Mouse (Mus musculus) small intestine, adult 2 months (tissue): ENCODE data around the gene Sh3pxd2a. TPM values are rescaled to one million over a fixed set of nuclear protein-coding genes. Genes with fewer than 3 reads are reported as not detected.

Experiments
- H3K27ac ChIP-seq: fragments of 200-500 bp; 2 replicates; pipeline ENCODE4 v1.5.1; 2012; ENCODE audit warnings: low read depth, low read length, control low read depth, inconsistent platforms; ENCODE audit not compliant: insufficient read depth
- H3K27me3 ChIP-seq: fragments of 200-500 bp; 2 replicates; pipeline ENCODE4 v1.6.1; 2012; ENCODE audit warnings: mild to moderate bottlenecking, moderate library complexity, low read length, inconsistent platforms; ENCODE audit not compliant: control insufficient read depth, insufficient read depth
- H3K36me3 ChIP-seq: fragments of 200-500 bp; 2 replicates; pipeline ENCODE4 v1.6.1; 2012; ENCODE audit warnings: mild to moderate bottlenecking, low read length, control low read depth, inconsistent platforms; ENCODE audit not compliant: control insufficient read depth, insufficient read depth
- H3K4me1 ChIP-seq: fragments of 200-500 bp; 2 replicates; pipeline ENCODE4 v1.6.1; 2012; ENCODE audit warnings: low read length, inconsistent platforms, mixed read lengths; ENCODE audit not compliant: control insufficient read depth, insufficient read depth, insufficient read length
- H3K4me3 ChIP-seq: fragments of 200-500 bp; 2 replicates; pipeline ENCODE4 v1.5.1; 2012; ENCODE audit warnings: low read depth, mild to moderate bottlenecking, control low read depth, inconsistent platforms, low read length, moderate library complexity
- CTCF ChIP-seq: fragments of 200-500 bp; IDR thresholded peaks from 2 replicates; pipeline ENCODE4 v1.5.1; 2012; ENCODE audit warnings: low read depth, mild to moderate bottlenecking, control low read depth, inconsistent platforms, low read length, moderate library complexity, mixed read lengths; ENCODE audit not compliant: insufficient replicate concordance, insufficient read length; ENCODE audit errors: extremely low read depth
- POLR2A ChIP-seq: fragments of 200-500 bp; IDR thresholded peaks from 2 replicates; pipeline ENCODE4 v1.6.1; 2012; ENCODE audit warnings: low read depth, mild to moderate bottlenecking, control low read depth, inconsistent platforms, low read length, moderate library complexity
- WGBS: fragments of 180-500 bp; shearing (Covaris S2); methylation state at CpG from one replicate; pipeline ENCODE4 v1.1.7; 2018; 5-methylcytosine and 5-hydroxymethylcytosine counted together
- polyA plus RNA-seq: library from polyadenylated mRNA; depleted of rRNA; stranded (reverse); fragments of >200 nt; gene quantifications from 2 replicates; pipeline ENCODE4 v1.2.3, GENCODE M21; 2012

The Sh3pxd2a gene
- polyA plus RNA-seq, 1 experiment = 6.3 TPM

DNA sequence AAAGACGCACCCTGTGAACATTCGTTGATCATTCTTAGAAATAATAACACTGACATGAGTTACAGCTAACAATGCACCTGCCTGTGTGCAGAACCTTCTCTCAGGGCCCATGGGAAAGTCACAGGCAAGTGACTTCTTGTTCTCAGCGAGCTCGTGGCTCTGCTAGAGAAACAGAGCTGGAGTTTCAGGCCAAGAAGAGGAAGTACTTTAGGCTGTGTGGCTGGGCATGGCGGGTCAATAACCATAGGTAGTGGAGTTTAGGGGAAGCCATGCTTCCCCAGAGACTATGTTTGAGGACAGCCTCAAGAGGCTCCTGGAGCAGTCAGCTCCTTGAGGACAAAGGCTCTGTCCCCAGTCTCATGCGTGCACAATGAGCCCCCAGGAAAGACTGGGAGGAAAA lies 208.3 kb downstream of the Sh3pxd2a start:
- Histone ChIP-seq H3K36me3 (no peaks in the 10 kb centered on the region), H3K27me3 (peaks cover 13% of the 10 kb centered on the region; the same call in 1 of the 2 replicates), H3K27ac (no peak overlapping the region), H3K4me3 (no peak overlapping the region), H3K4me1 (peaks cover 3% of the 10 kb centered on the region; the same call in 1 of the 2 replicates)
- whole genome bisulfite sequencing = 46% methylated on average over 6 of the region's 6 CpGs
- TF ChIP-seq CTCF (no peak), POLR2A (no peak)

DNA sequence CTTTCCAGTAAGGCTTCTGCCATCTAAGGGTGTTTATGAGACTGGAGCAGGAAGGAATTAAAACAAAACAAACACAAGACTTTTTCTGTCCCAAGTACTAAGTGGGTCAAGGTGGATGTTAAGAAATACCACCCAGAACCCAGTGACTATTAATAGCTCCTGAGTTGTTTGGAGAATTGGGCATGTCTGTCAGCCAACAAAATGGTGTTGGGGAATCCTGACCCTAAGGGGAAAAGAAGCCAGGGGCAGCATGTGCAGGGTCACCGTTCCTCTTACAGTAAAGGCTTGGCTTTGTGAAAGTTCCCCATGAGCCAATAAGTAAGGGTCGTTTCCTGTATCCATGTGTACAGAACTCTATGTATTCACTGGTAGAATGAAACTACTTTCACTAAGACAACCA lies 209.2 kb downstream of the Sh3pxd2a start:
- no peaks in the 10 kb centered on the region for H3K36me3 ChIP-seq
- H3K27ac ChIP-seq = no peak overlapping the region
- WGBS = 43% methylated on average over 2 of the region's 2 CpGs
- peaks cover 3% of the 10 kb centered on the region; the same call in 1 of the 2 replicates for H3K4me1 ChIP-seq
- no peak overlapping the region for H3K4me3 ChIP-seq
- TF ChIP-seq CTCF (no peak), POLR2A (no peak)
- H3K27me3 ChIP-seq = peaks cover 13% of the 10 kb centered on the region; the same call in 1 of the 2 replicates

DNA sequence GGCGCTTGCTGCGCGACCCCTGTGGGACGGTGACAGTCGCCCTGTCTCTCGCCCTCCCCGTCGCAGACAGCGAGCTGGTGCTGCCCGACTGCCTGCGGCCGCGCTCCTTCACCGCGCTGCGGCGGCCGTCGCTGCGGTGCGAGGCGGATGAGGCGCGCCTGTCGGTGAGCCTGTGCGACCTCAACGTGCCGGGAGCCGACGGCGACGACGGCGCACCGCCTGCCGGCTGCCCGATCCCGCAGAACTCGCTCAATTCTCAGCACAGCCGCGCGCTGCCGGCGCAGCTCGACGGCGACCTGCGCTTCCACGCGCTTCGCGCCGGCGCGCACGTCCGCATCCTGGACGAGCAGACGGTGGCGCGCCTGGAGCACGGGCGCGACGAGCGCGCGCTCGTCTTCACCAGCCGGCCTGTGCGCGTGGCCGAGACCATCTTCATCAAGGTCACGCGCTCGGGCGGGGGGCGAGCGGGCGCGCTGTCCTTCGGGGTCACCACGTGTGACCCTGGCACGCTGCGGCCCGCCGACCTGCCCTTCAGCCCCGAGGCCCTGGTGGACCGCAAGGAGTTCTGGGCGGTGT lies 211.1 kb downstream of the Sh3pxd2a start:
- Histone ChIP-seq H3K4me1 (peaks cover 3% of the 10 kb centered on the region; the same call in 1 of the 2 replicates), H3K27me3 (peaks cover 13% of the 10 kb centered on the region; the same call in 1 of the 2 replicates), H3K27ac (no peak overlapping the region), H3K4me3 (peak overlapping the region; percentile 33), H3K36me3 (no peaks in the 10 kb centered on the region)
- TF ChIP-seq CTCF = no peak
- no peak for TF ChIP-seq POLR2A
- 8% methylated on average over 90 of the region's 90 CpGs for WGBS

DNA sequence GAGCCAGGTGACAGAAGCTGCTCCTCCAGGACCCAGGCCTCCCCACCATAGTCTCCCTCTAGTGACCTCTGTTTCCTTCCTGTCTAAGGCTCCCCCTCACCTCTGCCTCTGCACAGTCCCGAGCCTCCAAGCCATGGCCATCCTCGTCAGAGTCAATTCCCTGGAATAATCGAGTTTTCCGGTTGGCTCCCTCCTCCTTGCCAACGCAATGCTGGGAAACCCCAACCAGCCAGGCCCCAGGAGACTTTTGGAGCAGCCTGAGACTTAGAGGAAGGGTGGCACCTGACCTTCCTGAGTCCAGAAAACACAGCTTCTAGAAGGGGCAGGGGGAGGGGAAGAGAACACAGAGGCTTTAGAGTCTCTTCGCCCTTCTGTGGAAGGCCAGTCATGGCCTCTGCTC lies 213.3 kb downstream of the Sh3pxd2a start:
- Histone ChIP-seq H3K27ac (no peak overlapping the region), H3K36me3 (no peaks in the 10 kb centered on the region), H3K4me1 (peaks cover 7% of the 10 kb centered on the region), H3K27me3 (peaks cover 13% of the 10 kb centered on the region; the same call in 1 of the 2 replicates), H3K4me3 (no peak overlapping the region)
- 87% methylated on average over 6 of the region's 6 CpGs for WGBS
- TF ChIP-seq CTCF (no peak), POLR2A (no peak)

DNA sequence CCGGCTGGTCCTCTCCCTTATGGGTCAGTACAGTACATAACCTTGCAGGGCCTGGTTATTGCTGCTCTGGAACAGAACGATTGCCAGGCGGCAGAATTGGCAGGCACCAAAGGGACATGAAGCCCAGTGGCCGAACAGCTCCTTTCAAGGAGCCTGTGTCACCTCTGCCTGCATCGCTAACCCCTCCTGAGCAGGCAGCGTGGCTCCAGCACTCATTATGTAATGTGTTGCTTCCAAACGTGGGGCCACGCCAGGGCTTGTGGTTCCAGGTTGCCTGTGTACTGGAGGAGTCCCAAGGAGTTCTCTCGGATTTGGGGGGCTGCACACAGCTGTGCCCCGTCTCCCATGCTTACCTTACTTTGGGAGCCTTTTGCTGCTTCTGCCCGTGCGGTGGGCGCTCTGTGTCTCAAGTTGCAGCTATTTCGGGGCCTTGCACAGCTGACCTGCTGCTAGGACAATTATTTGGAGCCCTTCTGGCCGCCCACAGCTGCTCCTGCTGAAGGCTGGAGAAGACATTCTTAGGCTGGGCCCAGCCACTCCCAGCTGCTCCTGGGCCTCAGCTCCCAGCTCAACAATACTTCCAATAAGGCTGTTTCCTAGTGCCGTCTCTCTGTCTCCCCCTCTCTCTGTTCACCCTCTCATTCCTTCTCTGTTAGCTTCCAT lies 215.2 kb downstream of the Sh3pxd2a start:
- Histone ChIP-seq H3K27me3 (peaks cover 13% of the 10 kb centered on the region; the same call in 1 of the 2 replicates), H3K4me1 (peaks cover 7% of the 10 kb centered on the region), H3K27ac (no peak overlapping the region), H3K36me3 (no peaks in the 10 kb centered on the region), H3K4me3 (no peak overlapping the region)
- WGBS = 85% methylated on average over 16 of the region's 16 CpGs
- TF ChIP-seq POLR2A (no peak), CTCF (no peak)

DNA sequence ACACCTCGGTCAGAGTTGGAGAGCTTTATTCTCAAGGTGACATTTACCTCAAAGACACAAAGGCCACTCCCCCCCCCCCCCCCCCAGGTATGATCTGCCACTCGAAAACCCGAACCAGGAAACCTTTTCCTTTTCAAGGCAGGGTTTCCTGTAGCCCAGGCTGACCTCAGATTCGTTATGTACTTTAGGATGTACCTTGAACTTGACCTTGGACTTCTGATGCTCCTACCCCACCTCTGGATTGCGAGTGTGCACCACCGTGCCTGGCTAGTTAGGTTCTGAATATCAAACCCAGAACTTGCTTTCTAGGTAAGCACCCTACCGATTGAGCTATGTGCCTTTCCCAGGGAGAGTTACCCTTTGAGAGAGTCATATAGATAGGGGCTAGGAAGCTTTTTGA lies 215.9 kb downstream of the Sh3pxd2a start:
- H3K4me1 ChIP-seq = peaks cover 5% of the 10 kb centered on the region
- no peak overlapping the region for H3K27ac ChIP-seq
- TF ChIP-seq POLR2A = no peak
- no peak for TF ChIP-seq CTCF
- H3K4me3 ChIP-seq = no peak overlapping the region
- peaks cover 13% of the 10 kb centered on the region; the same call in 1 of the 2 replicates for H3K27me3 ChIP-seq
- WGBS = 22% methylated on average over 7 of the region's 7 CpGs
- no peaks in the 10 kb centered on the region for H3K36me3 ChIP-seq

DNA sequence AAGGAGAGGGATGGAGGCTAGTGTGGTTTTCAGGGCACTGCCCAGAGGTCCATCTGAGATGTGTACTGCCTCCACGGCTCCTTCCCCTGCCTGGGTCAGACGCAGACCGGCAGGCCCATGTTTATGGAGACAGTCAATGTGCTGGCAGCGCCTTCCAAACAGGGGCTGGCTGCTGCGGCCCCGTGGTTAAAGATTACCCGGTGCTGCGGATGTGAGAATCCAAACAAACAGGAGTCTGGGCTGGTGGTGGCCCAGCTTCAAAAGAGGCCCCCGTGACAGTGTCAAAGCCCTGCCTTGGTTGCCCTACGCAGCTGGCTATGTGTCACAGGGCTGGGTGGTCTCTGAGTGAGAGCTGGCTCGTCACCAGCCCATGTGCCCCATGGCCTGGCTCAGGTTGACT lies 216.4 kb downstream of the Sh3pxd2a start:
- Histone ChIP-seq H3K27ac (no peak overlapping the region), H3K36me3 (no peaks in the 10 kb centered on the region)

More for the DNA sequence above, 216.4 kb downstream of the Sh3pxd2a start:
- 16% methylated on average over 11 of the region's 11 CpGs for WGBS
- no peak overlapping the region for H3K4me3 ChIP-seq
- TF ChIP-seq POLR2A (no peak), CTCF (no peak)
- H3K4me1 ChIP-seq = peaks cover 5% of the 10 kb centered on the region
- H3K27me3 ChIP-seq = peaks cover 8% of the 10 kb centered on the region; the same call in 1 of the 2 replicates
